Mouse (Mus musculus): ENCODE measurements around the gene Brd1. TPM values are rescaled to one million over a fixed set of nuclear protein-coding genes. Genes with fewer than 3 reads are reported as not detected.
"Not testable (repeated sequence)": the region's sequence is repeated elsewhere in the genome, so short reads cannot be mapped to it uniquely, and the experiment has no call there.

Brd1 gene
- polyA plus RNA-seq, 1 experiment from 2014 or later = 27.2 TPM

GRCm38 (mm10) chr15:88751564-88752402 is 17.8 kb upstream of the Brd1 start, which contains the start of gene Zbed4:
Zbed4 (plus strand) TSS chr15:88751660.
- ATAC-seq (ENCODE audit: low FRiP score, low TSS enrichment) = peak; percentile 74
- peak within 1 kb of the TSS; percentile 90 for H3K9ac ChIP-seq (ENCODE audit: low read depth, low read length)
- H3K9me3 ChIP-seq (ENCODE audit: control insufficient read depth, low read length) = no peaks in the 10 kb centered on the region
- WGBS = under 1% methylated on average over 73 of the region's 119 CpGs
- peak within 1 kb of the TSS; percentile 93 for H3K27ac ChIP-seq (ENCODE audit: low read depth, low read length)
- peak within 1 kb of the TSS; percentile 72 for H3K4me2 ChIP-seq (replicated peaks; ENCODE audit: low read depth, low read length)
- no peaks in the 10 kb centered on the region for H3K27me3 ChIP-seq (ENCODE audit: control insufficient read depth, insufficient read depth, low read length)
- peak within 1 kb of the TSS; percentile 91 for H3K4me3 ChIP-seq (ENCODE audit: low read length)
- peaks cover 15% of the 10 kb centered on the region for H3K4me1 ChIP-seq (ENCODE audit: control insufficient read depth, insufficient read depth, low read length)
- H3K36me3 ChIP-seq (ENCODE audit: control insufficient read depth, insufficient read depth, low read length) = peaks cover 6% of the 10 kb centered on the region; the same call in 1 of the 2 replicates

- Histone ChIP-seq H3K9ac (ENCODE audit: low read depth, low read length) (peak overlapping the region; percentile 90), H3K9me3 (ENCODE audit: control insufficient read depth, low read length) (no peaks in the 10 kb centered on the region), H3K27me3 (ENCODE audit: control insufficient read depth, insufficient read depth, low read length) (no peaks in the 10 kb centered on the region), H3K27ac (ENCODE audit: low read depth, low read length) (peak overlapping the region; percentile 93), H3K36me3 (ENCODE audit: control insufficient read depth, insufficient read depth, low read length) (peaks cover 6% of the 10 kb centered on the region; the same call in 1 of the 2 replicates), H3K4me3 (ENCODE audit: low read length) (peak overlapping the region; percentile 91), H3K4me2 (replicated peaks; ENCODE audit: low read depth, low read length) (peak overlapping the region; percentile 72), H3K4me1 (ENCODE audit: control insufficient read depth, insufficient read depth, low read length) (peaks cover 15% of the 10 kb centered on the region)
- peak; percentile 98 for ATAC-seq (ENCODE audit: low FRiP score, low TSS enrichment)
- WGBS = 7% methylated on average over 54 of the region's 54 CpGs
Measured at GRCm38 (mm10) chr15:88750677-88751563, 16.9 kb upstream of the Brd1 start.

- H3K9me3 ChIP-seq (ENCODE audit: control insufficient read depth, low read length) = no peaks in the 10 kb centered on the region
- ATAC-seq (ENCODE audit: low FRiP score, low TSS enrichment) = no peak
- no peak overlapping the region for H3K4me3 ChIP-seq (ENCODE audit: low read length)
- H3K27ac ChIP-seq (ENCODE audit: low read depth, low read length) = no peak overlapping the region
- peaks cover 15% of the 10 kb centered on the region for H3K4me1 ChIP-seq (ENCODE audit: control insufficient read depth, insufficient read depth, low read length)
- no peaks in the 10 kb centered on the region for H3K27me3 ChIP-seq (ENCODE audit: control insufficient read depth, insufficient read depth, low read length)
- H3K36me3 ChIP-seq (ENCODE audit: control insufficient read depth, insufficient read depth, low read length) = peaks cover 3% of the 10 kb centered on the region; the same call in 1 of the 2 replicates
- WGBS = 92% methylated on average over 10 of the region's 10 CpGs
- H3K9ac ChIP-seq (ENCODE audit: low read depth, low read length) = no peak overlapping the region
- H3K4me2 ChIP-seq (replicated peaks; ENCODE audit: low read depth, low read length) = no peak overlapping the region
Measured at GRCm38 (mm10) chr15:88750032-88750431, 16.0 kb upstream of the Brd1 start.

GRCm38 (mm10) chr15:88749617-88750016 is 15.6 kb upstream of the Brd1 start:
- H3K4me3 ChIP-seq (ENCODE audit: low read length); H3K9me3 ChIP-seq (ENCODE audit: control insufficient read depth, low read length); H3K36me3 ChIP-seq (ENCODE audit: control insufficient read depth, insufficient read depth, low read length); H3K9ac ChIP-seq (ENCODE audit: low read depth, low read length); H3K27me3 ChIP-seq (ENCODE audit: control insufficient read depth, insufficient read depth, low read length); H3K4me2 ChIP-seq (replicated peaks; ENCODE audit: low read depth, low read length); H3K27ac ChIP-seq (ENCODE audit: low read depth, low read length); ATAC-seq (ENCODE audit: low FRiP score, low TSS enrichment): not testable (repeated sequence)
- H3K4me1 ChIP-seq (ENCODE audit: control insufficient read depth, insufficient read depth, low read length) = peaks cover 15% of the 10 kb centered on the region
- WGBS = 93% methylated on average over 8 of the region's 8 CpGs

GRCm38 (mm10) chr15:88745926-88746325 is 11.9 kb upstream of the Brd1 start:
- Histone ChIP-seq H3K36me3 (ENCODE audit: control insufficient read depth, insufficient read depth, low read length) (no peaks in the 10 kb centered on the region), H3K9me3 (ENCODE audit: control insufficient read depth, low read length) (no peaks in the 10 kb centered on the region), H3K27me3 (ENCODE audit: control insufficient read depth, insufficient read depth, low read length) (no peaks in the 10 kb centered on the region), H3K4me2 (replicated peaks; ENCODE audit: low read depth, low read length) (no peak overlapping the region), H3K4me1 (ENCODE audit: control insufficient read depth, insufficient read depth, low read length) (0 out of 2 replicates have a peak, but pooled peaks cover 4% of the 10 kb centered on the region), H3K27ac (ENCODE audit: low read depth, low read length) (no peak overlapping the region), H3K4me3 (ENCODE audit: low read length) (no peak overlapping the region), H3K9ac (ENCODE audit: low read depth, low read length) (no peak overlapping the region)
- ATAC-seq (ENCODE audit: low FRiP score, low TSS enrichment) = no peak
- 49% methylated on average over 3 of the region's 3 CpGs for WGBS

GRCm38 (mm10) chr15:88745347-88745746 is 11.3 kb upstream of the Brd1 start:
- 86% methylated on average over 3 of the region's 3 CpGs for WGBS
- no peak overlapping the region for H3K27ac ChIP-seq (ENCODE audit: low read depth, low read length)
- peaks cover 1% of the 10 kb centered on the region; the same call in 1 of the 2 replicates for H3K4me1 ChIP-seq (ENCODE audit: control insufficient read depth, insufficient read depth, low read length)
- no peak overlapping the region for H3K4me2 ChIP-seq (replicated peaks; ENCODE audit: low read depth, low read length)
- ATAC-seq (ENCODE audit: low FRiP score, low TSS enrichment) = no peak
- H3K9me3 ChIP-seq (ENCODE audit: control insufficient read depth, low read length) = no peaks in the 10 kb centered on the region
- no peak overlapping the region for H3K4me3 ChIP-seq (ENCODE audit: low read length)
- no peaks in the 10 kb centered on the region for H3K36me3 ChIP-seq (ENCODE audit: control insufficient read depth, insufficient read depth, low read length)
- no peaks in the 10 kb centered on the region for H3K27me3 ChIP-seq (ENCODE audit: control insufficient read depth, insufficient read depth, low read length)
- H3K9ac ChIP-seq (ENCODE audit: low read depth, low read length) = no peak overlapping the region

- not testable (repeated sequence) for H3K9ac ChIP-seq (ENCODE audit: low read depth, low read length); H3K4me2 ChIP-seq (replicated peaks; ENCODE audit: low read depth, low read length); ATAC-seq (ENCODE audit: low FRiP score, low TSS enrichment); H3K27ac ChIP-seq (ENCODE audit: low read depth, low read length); H3K36me3 ChIP-seq (ENCODE audit: control insufficient read depth, insufficient read depth, low read length); H3K27me3 ChIP-seq (ENCODE audit: control insufficient read depth, insufficient read depth, low read length); H3K4me1 ChIP-seq (ENCODE audit: control insufficient read depth, insufficient read depth, low read length); H3K4me3 ChIP-seq (ENCODE audit: low read length); H3K9me3 ChIP-seq (ENCODE audit: control insufficient read depth, low read length)
- 88% methylated on average over 5 of the region's 5 CpGs for WGBS
Measured at GRCm38 (mm10) chr15:88743371-88743770, 9.3 kb upstream of the Brd1 start.

GRCm38 (mm10) chr15:88741366-88741765 is 7.3 kb upstream of the Brd1 start:
- no peak overlapping the region for H3K4me2 ChIP-seq (replicated peaks; ENCODE audit: low read depth, low read length)
- H3K36me3 ChIP-seq (ENCODE audit: control insufficient read depth, insufficient read depth, low read length) = no peaks in the 10 kb centered on the region
- H3K4me1 ChIP-seq (ENCODE audit: control insufficient read depth, insufficient read depth, low read length) = peaks cover 6% of the 10 kb centered on the region; the same call in 1 of the 2 replicates
- H3K27ac ChIP-seq (ENCODE audit: low read depth, low read length) = no peak overlapping the region
- H3K9me3 ChIP-seq (ENCODE audit: control insufficient read depth, low read length) = no peaks in the 10 kb centered on the region
- ATAC-seq (ENCODE audit: low FRiP score, low TSS enrichment) = no peak
- 78% methylated on average over 6 of the region's 6 CpGs for WGBS
- H3K27me3 ChIP-seq (ENCODE audit: control insufficient read depth, insufficient read depth, low read length) = no peaks in the 10 kb centered on the region
- H3K9ac ChIP-seq (ENCODE audit: low read depth, low read length) = no peak overlapping the region
- no peak overlapping the region for H3K4me3 ChIP-seq (ENCODE audit: low read length)

Measured in kidney, embryonic 14.5 days (tissue).